Comparison of ENCODE assay signal across 11 mouse cellular contexts in genomic region chr1:36321829-36322573, GRCm38 (mm10). TPM values are rescaled to one million over a fixed set of nuclear protein-coding genes. Genes with fewer than 3 reads are reported as not detected.
A peak's percentile ranks its signal among the peaks of the same experiment; 100 is the strongest.
DNase-seq lines count a peak whose midpoint lies in the region; ATAC-seq and TF ChIP-seq lines count a peak whose summit lies in the region.
"Had no signal": no experiment of that assay in that cellular context is flagged by ENCODE, and none has a peak within 500 bp of the region (broad histone marks: within the 10 kb centered on the region; RNA-seq: fewer than 3 reads in every experiment).

No protein-coding gene starts in this region.

- TF ChIP-seq EP300 in MEL (IDR thresholded peaks at IDR 0.05; ENCODE audit: low read depth in 1 of 2, low read length in 2 of 2), result no peak

- peak; percentile 40 for ATAC-seq in intestine, embryonic 16.5 days
- no peak for ATAC-seq in intestine, embryonic 15.5 days
- ATAC-seq in kidney, postnatal 0 days (replicated peaks; ENCODE audit: low FRiP score, low read depth), result 0 out of 2 replicates have a peak, but pooled peaks have one; percentile 9
- no peak for ATAC-seq in forebrain, embryonic 12.5 days (ENCODE audit: low FRiP score)

- no peak overlapping the region for H3K9ac ChIP-seq in intestine, embryonic 16.5 days (ENCODE audit: low read depth, low read length)
- H3K9ac ChIP-seq in intestine, embryonic 15.5 days, result no peak overlapping the region
- H3K9ac ChIP-seq in MEL (ENCODE audit: control insufficient read depth, low read depth, low read length, poor library complexity, severe bottlenecking), result no peak overlapping the region
- H3K9ac ChIP-seq in kidney, postnatal 0 days (ENCODE audit: low read depth, low read length), result no peak overlapping the region
- no peak overlapping the region for H3K9ac ChIP-seq in forebrain, embryonic 12.5 days

- H3K9me3 ChIP-seq in intestine, embryonic 16.5 days (ENCODE audit: control insufficient read depth, low read length), result no peaks in the 10 kb centered on the region
- H3K9me3 ChIP-seq in intestine, embryonic 15.5 days, result no peaks in the 10 kb centered on the region
- no peaks in the 10 kb centered on the region for H3K9me3 ChIP-seq in MEL (replicated peaks; ENCODE audit: insufficient read depth, low read length)
- H3K9me3 ChIP-seq in kidney, postnatal 0 days (replicated peaks; ENCODE audit: low read length), result no peaks in the 10 kb centered on the region
- no peaks in the 10 kb centered on the region for H3K9me3 ChIP-seq in forebrain, embryonic 12.5 days
- H3K9me3 ChIP-seq: forebrain, embryonic 10.5 days had no signal

- no peaks in the 10 kb centered on the region for H3K79me2 ChIP-seq in MEL (ENCODE audit: control insufficient read depth, insufficient read depth, low read length, poor library complexity)

- no peak for TF ChIP-seq POLR2A in MEL (IDR thresholded peaks at IDR 0.05; ENCODE audit: control insufficient read depth in 1 of 2, insufficient read depth in 1 of 2, low read depth in 1 of 2, low read length in 2 of 2, poor library complexity in 1 of 2)

- H3K27me3 ChIP-seq in intestine, embryonic 16.5 days (replicated peaks; ENCODE audit: control insufficient read depth, insufficient read depth, low read length), result no peaks in the 10 kb centered on the region
- no peaks in the 10 kb centered on the region for H3K27me3 ChIP-seq in intestine, embryonic 15.5 days (replicated peaks)
- H3K27me3 ChIP-seq in MEL (ENCODE audit: control insufficient read depth in 1 of 2, insufficient read depth in 2 of 2, low read length in 2 of 2), result no peaks in the 10 kb centered on the region
- H3K27me3 ChIP-seq in kidney, postnatal 0 days (ENCODE audit: insufficient read depth, low read length), result no peaks in the 10 kb centered on the region
- H3K27me3 ChIP-seq in forebrain, embryonic 12.5 days, result no peaks in the 10 kb centered on the region

- H3K4me2 ChIP-seq in intestine, embryonic 16.5 days (ENCODE audit: low read depth, low read length), result no peak overlapping the region
- H3K4me2 ChIP-seq in intestine, embryonic 15.5 days (replicated peaks), result no peak overlapping the region
- no peak overlapping the region for H3K4me2 ChIP-seq in kidney, postnatal 0 days (ENCODE audit: low read length)
- H3K4me2 ChIP-seq in forebrain, embryonic 12.5 days, result no peak overlapping the region

- DNase-seq in 416B (ENCODE audit: low read depth), result peak; percentile 48
- peak; percentile 50 for DNase-seq in MEL (ENCODE audit: low read depth, low spot score)
- peak; percentile 20 for DNase-seq in kidney, postnatal 0 days (ENCODE audit: low spot score)
- DNase-seq in ovary, adult 18-20 months (ENCODE audit: low spot score), result no peak
- no peak for DNase-seq in cerebellum, postnatal 36 days
- DNase-seq: heart, postnatal 14 days had no signal

- TF ChIP-seq CTCF in MEL (IDR thresholded peaks at IDR 0.05 in 2 of 3, conservative IDR thresholded peaks at IDR 0.05 in 1 of 3; ENCODE audit: control insufficient read depth in 1 of 3, insufficient read depth in 1 of 3, low read depth in 2 of 3, low read length in 3 of 3, poor library complexity in 1 of 3, severe bottlenecking in 1 of 3), result peak; percentile 39 to 54 (median 49)
- TF ChIP-seq CTCF in kidney, postnatal 0 days (IDR thresholded peaks at IDR 0.05; ENCODE audit: low read depth), result peak; percentile 55

- WGBS in intestine, embryonic 16.5 days, result 71% methylated on average over 11 of the region's 11 CpGs
- 72% methylated on average over 11 of the region's 11 CpGs for WGBS in intestine, embryonic 15.5 days
- WGBS in kidney, postnatal 0 days, result 59% methylated on average over 11 of the region's 11 CpGs
- WGBS in forebrain, embryonic 12.5 days, result 78% methylated on average over 11 of the region's 11 CpGs

- H3K4me3 ChIP-seq in intestine, embryonic 16.5 days (ENCODE audit: low read length), result no peak overlapping the region
- no peak overlapping the region for H3K4me3 ChIP-seq in intestine, embryonic 15.5 days (replicated peaks)
- H3K4me3 ChIP-seq in MEL (ENCODE audit: control insufficient read depth in 1 of 2, insufficient read depth in 1 of 2, low read depth in 2 of 2, low read length in 2 of 2), result no peak overlapping the region
- H3K4me3 ChIP-seq in kidney, postnatal 0 days (replicated peaks; ENCODE audit: low read depth, low read length), result no peak overlapping the region
- no peak overlapping the region for H3K4me3 ChIP-seq in forebrain, embryonic 12.5 days (replicated peaks)
- H3K4me3 ChIP-seq: forebrain, embryonic 10.5 days had no signal

- no peaks in the 10 kb centered on the region for H3K4me1 ChIP-seq in intestine, embryonic 16.5 days (ENCODE audit: control insufficient read depth, insufficient read depth, low read length)
- H3K4me1 ChIP-seq in intestine, embryonic 15.5 days (replicated peaks), result peaks cover 7% of the 10 kb centered on the region
- no peaks in the 10 kb centered on the region for H3K4me1 ChIP-seq in MEL (ENCODE audit: control insufficient read depth in 1 of 2, insufficient read depth in 2 of 2, low read length in 2 of 2)
- 0 out of 2 replicates have a peak, but pooled peaks cover 4% of the 10 kb centered on the region for H3K4me1 ChIP-seq in kidney, postnatal 0 days (replicated peaks; ENCODE audit: insufficient read depth, low read length)
- H3K4me1 ChIP-seq in forebrain, embryonic 12.5 days, result no peaks in the 10 kb centered on the region

- peak; percentile 10 for TF ChIP-seq RAD21 in MEL (IDR thresholded peaks at IDR 0.05; ENCODE audit: low read depth, low read length)

- H3K36me3 ChIP-seq in intestine, embryonic 16.5 days (ENCODE audit: control insufficient read depth, insufficient read depth, low read length), result no peaks in the 10 kb centered on the region
- H3K36me3 ChIP-seq in intestine, embryonic 15.5 days, result no peaks in the 10 kb centered on the region
- no peaks in the 10 kb centered on the region for H3K36me3 ChIP-seq in MEL (ENCODE audit: control insufficient read depth in 1 of 2, insufficient read depth in 2 of 2, low read length in 2 of 2)
- H3K36me3 ChIP-seq in kidney, postnatal 0 days (ENCODE audit: insufficient read depth, low read length), result 0 out of 2 replicates have a peak, but pooled peaks cover 13% of the 10 kb centered on the region
- peaks cover 7% of the 10 kb centered on the region for H3K36me3 ChIP-seq in forebrain, embryonic 12.5 days (replicated peaks)

- no peak overlapping the region for H3K27ac ChIP-seq in intestine, embryonic 16.5 days (ENCODE audit: low read length)
- H3K27ac ChIP-seq in intestine, embryonic 15.5 days, result no peak overlapping the region
- H3K27ac ChIP-seq in MEL (ENCODE audit: control insufficient read depth, low read depth, low read length), result no peak overlapping the region
- no peak overlapping the region for H3K27ac ChIP-seq in kidney, postnatal 0 days
- no peak overlapping the region for H3K27ac ChIP-seq in forebrain, embryonic 12.5 days
- H3K27ac ChIP-seq: forebrain, embryonic 10.5 days had no signal

TF ChIP-seq in MEL, 35 proteins besides CTCF, POLR2A, EP300 and RAD21:
- TF ChIP-seq GATA1 (IDR thresholded peaks at IDR 0.05; ENCODE audit: low read depth, low read length) (no peak), SMC3 (IDR thresholded peaks at IDR 0.05; ENCODE audit: low read depth, low read length) (peak; percentile 19; the same call in 1 of the 2 replicates)

RNA-seq across cellular contexts. Expression of gene Arid5a, which starts 14.5 kb away (rescaled TPM):
- 4.1 and 4.8 TPM in 2 replicates for polyA plus RNA-seq in intestine, embryonic 16.5 days (2015; fragmentation: Nextera tagmentation; extraction: Ambion mirVana)
- polyA plus RNA-seq in intestine, embryonic 15.5 days (2015; fragmentation: Nextera tagmentation; extraction: Ambion mirVana), result 3.2 and 5.3 TPM in 2 replicates
- 4.2 and 6.4 TPM in 2 replicates for total RNA-seq in MEL (2012; rRNA removed)
- polyA plus RNA-seq in MEL (2012; ENCODE audit: insufficient read depth in 1 of 2, insufficient read length in 2 of 2, low read depth in 1 of 2, low replicate concordance in 2 of 2, missing spikeins in 1 of 2), result 1 to 10 TPM in 1 of 2 experiments, not detected in 1; 9.0 TPM
- 6.7 and 7.4 TPM in 2 replicates for polyA plus RNA-seq in kidney, postnatal 0 days (2015; fragmentation: Nextera tagmentation; extraction: Ambion mirVana)
- 2.0 and 2.1 TPM in 2 replicates for polyA plus RNA-seq in forebrain, embryonic 12.5 days (2016; fragmentation: Nextera tagmentation; extraction: Ambion mirVana)

RNA-seq across cellular contexts. Expression of gene Kansl3, which starts 47.0 kb away (rescaled TPM):
- 33.3 and 33.8 TPM in 2 replicates for polyA plus RNA-seq in intestine, embryonic 16.5 days (2015; fragmentation: Nextera tagmentation; extraction: Ambion mirVana)
- 32.2 and 36.5 TPM in 2 replicates for polyA plus RNA-seq in intestine, embryonic 15.5 days (2015; fragmentation: Nextera tagmentation; extraction: Ambion mirVana)
- 26.4 and 29.0 TPM in 2 replicates for total RNA-seq in MEL (2012; rRNA removed)
- 10 to 100 TPM; 45.6 to 55.4 TPM for polyA plus RNA-seq in MEL (2012; ENCODE audit: insufficient read depth in 1 of 2, insufficient read length in 2 of 2, low read depth in 1 of 2, low replicate concordance in 2 of 2, missing spikeins in 1 of 2)
- polyA plus RNA-seq in kidney, postnatal 0 days (2015; fragmentation: Nextera tagmentation; extraction: Ambion mirVana), result 30.0 and 32.3 TPM in 2 replicates
- 47.2 and 48.0 TPM in 2 replicates for polyA plus RNA-seq in forebrain, embryonic 12.5 days (2016; fragmentation: Nextera tagmentation; extraction: Ambion mirVana)

RNA-seq across cellular contexts. Expression of gene Neurl3, which starts 47.5 kb away (rescaled TPM):
- 29.6 and 31.0 TPM in 2 replicates for polyA plus RNA-seq in intestine, embryonic 16.5 days (2015; fragmentation: Nextera tagmentation; extraction: Ambion mirVana)
- 24.2 and 25.6 TPM in 2 replicates for polyA plus RNA-seq in intestine, embryonic 15.5 days (2015; fragmentation: Nextera tagmentation; extraction: Ambion mirVana)
- total RNA-seq in MEL (2012; rRNA removed), result 0.92 and 1.3 TPM in 2 replicates
- polyA plus RNA-seq in MEL (2012; ENCODE audit: insufficient read depth in 1 of 2, insufficient read length in 2 of 2, low read depth in 1 of 2, low replicate concordance in 2 of 2, missing spikeins in 1 of 2), result 1 to 10 TPM in 1 of 2 experiments, not detected in 1; 3.3 TPM
- 13.3 and 14.1 TPM in 2 replicates for polyA plus RNA-seq in kidney, postnatal 0 days (2015; fragmentation: Nextera tagmentation; extraction: Ambion mirVana)
- 0.34 and 0.45 TPM in 2 replicates for polyA plus RNA-seq in forebrain, embryonic 12.5 days (2016; fragmentation: Nextera tagmentation; extraction: Ambion mirVana)

RNA-seq across cellular contexts. Expression of gene Fer1l5, which starts 50.1 kb away (rescaled TPM):
- polyA plus RNA-seq in intestine, embryonic 16.5 days (2015; fragmentation: Nextera tagmentation; extraction: Ambion mirVana), result 0.50 and 0.66 TPM in 2 replicates
- 0.43 and 0.80 TPM in 2 replicates for polyA plus RNA-seq in intestine, embryonic 15.5 days (2015; fragmentation: Nextera tagmentation; extraction: Ambion mirVana)
- total RNA-seq in MEL (2012; rRNA removed), result 0.13 TPM in 1 of 2 replicates, not detected in the other
- polyA plus RNA-seq in MEL (2012; ENCODE audit: insufficient read depth in 1 of 2, insufficient read length in 2 of 2, low read depth in 1 of 2, low replicate concordance in 2 of 2, missing spikeins in 1 of 2), result 1 to 10 TPM in 1 of 2 experiments, not detected in 1; 2.3 TPM
- polyA plus RNA-seq in kidney, postnatal 0 days (2015; fragmentation: Nextera tagmentation; extraction: Ambion mirVana), result 0.28 and 0.47 TPM in 2 replicates
- 2.0 and 2.5 TPM in 2 replicates for polyA plus RNA-seq in forebrain, embryonic 12.5 days (2016; fragmentation: Nextera tagmentation; extraction: Ambion mirVana)
- total RNA-seq: heart, postnatal 14 days; layer of hippocampus, postnatal 25 days had no signal

Comparison
In these comparisons a context has a peak if more than half of its experiments do, and no peak if none do; other contexts are left out.
1. ATAC-seq: peak in intestine, embryonic 16.5 days (single experiment) and kidney, postnatal 0 days (single experiment); none in intestine, embryonic 15.5 days (single experiment) and forebrain, embryonic 12.5 days (single experiment).
2. DNase-seq: peak in 416B (single experiment), MEL (single experiment) and kidney, postnatal 0 days (single experiment); none in ovary, adult 18-20 months (single experiment) and cerebellum, postnatal 36 days (0 of 2).